Mouse (Mus musculus): Measurements from ENCODE around the gene Lrrc9. TPM values are rescaled to one million over a fixed set of nuclear protein-coding genes. Genes with fewer than 3 reads are reported as not detected.

Lrrc9 gene
- polyA plus RNA-seq, 1 experiment from 2014 or later = 2.7 TPM

DNA sequence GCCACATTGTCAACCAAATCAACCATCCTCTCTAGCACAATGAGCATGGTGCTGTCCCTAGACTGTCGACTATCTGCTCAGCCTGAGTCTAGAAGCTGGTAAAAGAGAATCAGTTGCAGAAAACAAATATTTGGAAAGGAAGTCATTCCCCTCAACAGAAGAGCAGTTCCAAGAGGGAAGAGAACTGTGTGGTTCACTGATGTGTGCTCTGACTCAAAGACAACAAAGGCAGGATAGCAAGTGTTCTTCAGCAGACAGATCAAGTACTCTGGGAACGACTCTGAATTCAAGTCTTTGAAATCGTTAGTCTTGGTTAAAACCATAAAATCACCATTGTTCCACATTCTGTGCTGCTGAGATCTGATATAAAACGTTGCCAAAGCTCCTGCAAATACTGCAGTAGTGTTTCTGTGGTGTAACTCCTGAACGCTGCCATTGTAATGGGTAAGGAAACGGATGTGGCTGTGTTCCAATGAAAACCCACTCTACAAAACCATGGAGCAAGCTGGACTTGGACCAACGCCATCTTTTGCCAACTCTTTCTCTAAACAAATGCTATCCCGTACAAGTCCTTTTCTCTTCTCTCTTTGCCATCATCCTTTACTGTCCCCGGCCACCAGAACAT is 8.3 kb upstream of the Lrrc9 start:
- Histone ChIP-seq H3K9me3 (replicated peaks) (no peaks in the 10 kb centered on the region), H3K9ac (no peak overlapping the region), H3K27me3 (no peaks in the 10 kb centered on the region), H3K4me2 (replicated peaks) (no peak overlapping the region), H3K4me3 (no peak overlapping the region), H3K27ac (no peak overlapping the region), H3K4me1 (no peaks in the 10 kb centered on the region), H3K36me3 (no peaks in the 10 kb centered on the region)
- ATAC-seq (ENCODE audit: low FRiP score) = no peak
- WGBS = 63% methylated on average over 9 of the region's 9 CpGs

DNA sequence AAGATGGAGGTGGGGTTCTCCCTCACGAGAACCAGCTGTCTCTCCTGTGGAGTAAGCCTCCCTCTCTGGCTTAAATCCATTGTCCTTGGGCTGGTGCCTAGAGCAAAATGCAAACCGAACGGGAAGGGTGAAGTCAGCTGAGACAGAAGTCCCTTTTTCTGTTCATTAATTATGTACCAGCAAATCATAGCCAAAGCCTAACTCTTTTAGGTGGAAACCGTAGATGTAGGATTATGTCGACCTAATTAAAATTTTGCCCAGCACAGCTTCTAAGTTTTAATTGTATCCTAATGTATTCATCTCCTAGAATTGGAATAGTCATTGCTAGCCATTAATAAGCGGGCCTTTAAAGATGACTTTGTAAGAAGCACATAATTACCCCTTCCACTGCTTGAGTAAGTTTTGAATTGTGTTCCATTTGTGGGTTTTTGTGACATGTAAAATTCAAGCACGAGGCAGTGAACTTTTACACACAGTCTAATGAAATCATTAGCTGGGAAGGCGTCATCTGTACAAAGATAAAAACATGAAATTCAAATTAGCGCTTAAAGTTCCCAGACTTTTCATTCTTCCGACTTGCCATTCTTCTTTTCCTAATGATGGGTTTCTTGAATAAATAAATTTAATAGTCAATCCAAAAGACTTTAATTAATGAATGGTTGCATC is 3.9 kb upstream of the Lrrc9 start:
- H3K27me3 ChIP-seq = no peaks in the 10 kb centered on the region
- no peak overlapping the region for H3K4me2 ChIP-seq (replicated peaks)
- peak overlapping the region; percentile 40; the same call in 1 of the 2 replicates for H3K27ac ChIP-seq
- H3K36me3 ChIP-seq = no peaks in the 10 kb centered on the region
- H3K9ac ChIP-seq = no peak overlapping the region
- 62% methylated on average over 10 of the region's 10 CpGs for WGBS
- peaks cover 12% of the 10 kb centered on the region for H3K4me1 ChIP-seq
- H3K9me3 ChIP-seq (replicated peaks) = no peaks in the 10 kb centered on the region
- ATAC-seq (ENCODE audit: low FRiP score) = no peak
- H3K4me3 ChIP-seq = no peak overlapping the region

DNA sequence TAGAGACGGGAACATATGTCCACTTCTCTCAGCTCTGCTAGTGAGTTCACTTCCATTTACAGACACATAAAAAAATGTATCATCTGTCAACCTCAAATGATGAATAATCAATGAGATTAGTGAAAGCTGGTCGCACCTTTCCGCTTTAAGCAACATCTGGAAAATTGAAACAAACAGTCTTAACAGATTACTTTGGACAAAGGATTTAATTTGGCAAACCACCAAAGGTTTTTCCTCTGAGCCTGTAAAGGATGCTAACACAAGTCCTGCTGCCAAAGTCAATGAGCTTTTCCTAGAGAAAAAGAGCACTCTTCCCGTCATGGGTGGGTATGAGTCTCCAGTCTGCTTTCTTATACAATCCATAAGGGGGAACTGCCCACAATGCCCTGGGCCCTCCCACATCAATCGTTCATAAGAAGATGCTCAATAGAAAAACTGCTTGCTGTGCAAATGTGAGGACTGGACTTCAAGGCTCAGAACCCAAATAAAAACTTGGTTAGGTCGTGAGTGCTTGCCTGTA is 2.6 kb upstream of the Lrrc9 start:
- Histone ChIP-seq H3K27ac (no peak overlapping the region), H3K27me3 (no peaks in the 10 kb centered on the region), H3K9me3 (replicated peaks) (no peaks in the 10 kb centered on the region), H3K4me1 (peaks cover 12% of the 10 kb centered on the region), H3K4me3 (no peak overlapping the region), H3K4me2 (replicated peaks) (no peak overlapping the region), H3K9ac (no peak overlapping the region), H3K36me3 (no peaks in the 10 kb centered on the region)
- no peak for ATAC-seq (ENCODE audit: low FRiP score)
- 70% methylated on average over 6 of the region's 6 CpGs for WGBS

DNA sequence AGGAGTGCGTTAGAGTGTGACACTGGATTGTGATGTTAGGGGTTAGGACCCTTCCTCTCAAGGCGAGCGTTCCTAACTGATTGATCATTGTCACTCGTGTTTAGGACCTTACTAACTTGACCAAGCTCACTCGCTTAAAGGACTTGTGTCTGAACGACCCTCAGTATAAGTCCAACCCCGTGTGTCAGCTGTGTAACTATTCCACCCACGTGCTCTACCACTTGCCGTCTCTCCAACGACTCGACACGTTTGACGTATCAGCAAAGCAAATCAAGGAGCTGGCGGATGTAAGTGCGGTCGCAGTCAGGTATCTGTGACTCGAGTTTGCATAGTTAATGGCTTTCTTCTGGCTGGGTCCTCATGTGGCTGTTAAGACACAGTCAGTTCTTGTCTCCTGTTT is 12.3 kb downstream of the Lrrc9 start:
- Histone ChIP-seq H3K4me2 (replicated peaks) (no peak overlapping the region), H3K27me3 (no peaks in the 10 kb centered on the region), H3K9me3 (replicated peaks) (no peaks in the 10 kb centered on the region), H3K27ac (no peak overlapping the region), H3K4me1 (no peaks in the 10 kb centered on the region), H3K9ac (no peak overlapping the region), H3K36me3 (no peaks in the 10 kb centered on the region), H3K4me3 (no peak overlapping the region)
- WGBS = 79% methylated on average over 17 of the region's 17 CpGs
- ATAC-seq (ENCODE audit: low FRiP score) = no peak

DNA sequence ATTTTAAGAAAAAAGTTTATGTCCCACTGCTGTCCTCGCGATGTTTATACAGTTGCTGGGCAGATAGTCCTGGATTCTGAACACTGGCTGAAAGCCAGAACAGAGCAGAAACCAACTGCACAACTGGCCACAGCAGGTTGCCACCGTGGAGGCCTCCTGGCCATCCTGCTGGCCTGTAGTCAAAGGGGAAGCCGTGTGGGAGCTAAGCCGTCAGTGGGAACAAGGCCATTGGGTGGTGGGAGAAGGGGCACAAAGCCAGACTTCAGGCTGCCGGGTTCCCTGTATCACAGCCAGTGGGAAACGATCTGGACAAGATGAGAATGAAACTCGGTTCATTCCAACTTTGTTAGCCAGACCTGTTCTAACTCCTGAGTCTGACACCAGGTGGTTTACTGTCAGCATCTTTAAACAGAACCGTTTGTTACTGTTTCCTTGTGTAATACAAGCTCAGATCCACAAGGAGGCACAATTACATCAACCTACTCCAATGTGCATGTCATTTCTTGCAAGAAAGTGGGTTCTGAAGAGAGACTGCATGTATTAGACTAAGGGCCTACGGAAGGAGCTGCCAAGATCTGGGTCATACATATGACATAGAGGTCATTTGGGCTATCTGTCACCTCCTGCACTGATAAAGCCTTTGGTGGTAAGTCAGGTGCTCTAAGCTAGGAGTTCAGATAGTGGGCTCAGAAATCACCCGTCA is 19.7 kb downstream of the Lrrc9 start:
- no peaks in the 10 kb centered on the region for H3K4me1 ChIP-seq
- 53% methylated on average over 11 of the region's 11 CpGs for WGBS
- peak; percentile 35; the same call in 1 of the 2 replicates for ATAC-seq (ENCODE audit: low FRiP score)
- peaks cover 2% of the 10 kb centered on the region; the same call in 1 of the 2 replicates for H3K27me3 ChIP-seq
- H3K4me2 ChIP-seq (replicated peaks) = 0 out of 2 replicates have a peak overlapping the region, but pooled peaks have one; percentile 21
- H3K9me3 ChIP-seq (replicated peaks) = no peaks in the 10 kb centered on the region
- H3K9ac ChIP-seq = no peak overlapping the region
- no peaks in the 10 kb centered on the region for H3K36me3 ChIP-seq
- H3K27ac ChIP-seq = no peak overlapping the region
- no peak overlapping the region for H3K4me3 ChIP-seq

DNA sequence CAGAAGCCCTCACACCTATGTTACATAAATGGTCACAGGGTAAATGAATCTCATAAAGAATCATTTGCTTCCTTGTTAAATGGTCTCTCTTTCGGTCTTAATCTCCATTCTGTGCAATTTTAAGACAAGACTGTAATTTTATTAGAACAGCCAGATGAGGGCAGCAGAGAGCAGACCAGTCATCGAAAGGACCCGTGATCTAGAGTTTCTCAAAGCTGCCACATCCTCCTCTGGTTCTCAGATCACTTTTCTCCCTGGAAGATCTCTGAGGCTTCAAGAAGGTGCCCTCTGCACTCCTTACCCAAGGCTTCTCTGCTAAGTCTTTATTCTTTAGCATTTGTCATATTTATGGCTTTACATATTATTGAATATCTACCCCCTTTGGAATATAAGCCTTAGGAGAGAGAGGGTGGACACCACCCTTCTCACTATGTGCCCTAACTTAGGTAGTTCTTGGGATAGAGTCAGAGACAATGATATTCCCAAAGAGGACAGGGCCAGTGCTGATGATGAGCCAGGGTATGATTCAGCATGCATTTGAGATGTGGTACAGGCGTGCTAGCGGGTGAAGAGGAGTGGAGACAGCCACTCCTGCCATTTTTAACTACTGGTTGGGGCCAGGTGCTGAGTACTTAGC is 20.3 kb downstream of the Lrrc9 start:
- 45% methylated on average over 5 of the region's 5 CpGs for WGBS
- H3K27me3 ChIP-seq = peaks cover 2% of the 10 kb centered on the region; the same call in 1 of the 2 replicates
- H3K4me3 ChIP-seq = no peak overlapping the region
- H3K9me3 ChIP-seq (replicated peaks) = no peaks in the 10 kb centered on the region
- H3K36me3 ChIP-seq = no peaks in the 10 kb centered on the region
- no peaks in the 10 kb centered on the region for H3K4me1 ChIP-seq
- no peak overlapping the region for H3K27ac ChIP-seq
- ATAC-seq (ENCODE audit: low FRiP score) = no peak
- 0 out of 2 replicates have a peak overlapping the region, but pooled peaks have one; percentile 21 for H3K4me2 ChIP-seq (replicated peaks)
- H3K9ac ChIP-seq = no peak overlapping the region

DNA sequence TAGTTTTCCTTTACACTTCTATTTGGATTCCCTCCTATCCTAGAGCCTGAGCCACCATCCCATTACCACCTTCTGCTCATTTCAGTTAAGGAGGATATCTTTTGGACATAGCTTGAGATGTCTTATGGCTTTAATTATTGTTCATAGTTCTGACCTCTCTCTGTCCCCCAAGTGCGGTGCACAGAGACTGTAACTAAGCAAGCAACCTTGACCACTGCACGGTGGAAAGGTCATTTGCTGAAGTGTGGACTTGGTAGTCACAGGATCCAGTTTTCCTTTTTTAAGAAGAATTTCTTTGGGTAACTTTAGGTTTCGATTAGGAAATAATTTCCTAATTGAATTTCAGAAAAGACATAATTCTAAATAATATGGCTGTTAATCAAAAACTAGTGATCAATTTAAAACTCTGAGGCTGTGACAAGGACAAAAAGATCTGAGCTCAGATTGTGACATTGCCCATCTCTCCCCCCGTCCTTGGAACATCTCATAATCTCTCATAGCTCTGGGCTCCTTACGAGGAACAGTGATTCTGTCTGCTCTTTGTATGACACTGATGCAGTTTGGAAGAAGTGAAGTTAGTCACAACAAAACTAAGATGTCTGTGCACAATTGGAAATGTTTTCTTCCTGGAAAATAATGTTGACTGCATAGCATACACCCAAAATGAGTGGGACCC is 24.3 kb downstream of the Lrrc9 start:
- H3K4me1 ChIP-seq = no peaks in the 10 kb centered on the region
- ATAC-seq (ENCODE audit: low FRiP score) = no peak
- 88% methylated on average over 5 of the region's 5 CpGs for WGBS
- H3K9ac ChIP-seq = no peak overlapping the region
- H3K27ac ChIP-seq = no peak overlapping the region
- no peaks in the 10 kb centered on the region for H3K9me3 ChIP-seq (replicated peaks)
- no peak overlapping the region for H3K4me3 ChIP-seq
- peaks cover 2% of the 10 kb centered on the region; the same call in 1 of the 2 replicates for H3K27me3 ChIP-seq
- H3K4me2 ChIP-seq (replicated peaks) = no peak overlapping the region
- H3K36me3 ChIP-seq = no peaks in the 10 kb centered on the region

DNA sequence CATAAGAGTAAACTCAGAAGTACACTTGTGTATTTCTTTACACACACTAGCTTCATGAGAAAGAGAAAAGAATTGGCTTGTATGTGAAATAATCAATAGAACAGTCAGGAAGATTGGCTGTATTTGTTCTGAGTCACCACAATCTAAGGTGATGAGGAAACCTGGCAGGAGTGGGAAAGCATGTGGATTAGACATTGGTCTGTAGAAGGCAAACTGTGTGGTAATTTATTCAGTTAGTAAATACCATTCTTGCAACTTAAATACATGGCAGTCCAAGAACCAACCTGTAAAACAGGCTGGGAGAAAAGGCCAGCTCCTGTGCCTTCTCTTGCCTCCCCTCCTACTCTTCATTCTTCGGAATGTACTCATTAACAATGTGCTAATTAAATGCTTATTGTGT is 25.6 kb downstream of the Lrrc9 start:
- Histone ChIP-seq H3K4me1 (no peaks in the 10 kb centered on the region), H3K4me3 (no peak overlapping the region), H3K27me3 (no peaks in the 10 kb centered on the region), H3K9me3 (replicated peaks) (no peaks in the 10 kb centered on the region), H3K36me3 (no peaks in the 10 kb centered on the region), H3K4me2 (replicated peaks) (no peak overlapping the region), H3K9ac (no peak overlapping the region), H3K27ac (no peak overlapping the region)
- no peak for ATAC-seq (ENCODE audit: low FRiP score)
- WGBS = 79% methylated on average over 1 of the region's 1 CpGs

DNA sequence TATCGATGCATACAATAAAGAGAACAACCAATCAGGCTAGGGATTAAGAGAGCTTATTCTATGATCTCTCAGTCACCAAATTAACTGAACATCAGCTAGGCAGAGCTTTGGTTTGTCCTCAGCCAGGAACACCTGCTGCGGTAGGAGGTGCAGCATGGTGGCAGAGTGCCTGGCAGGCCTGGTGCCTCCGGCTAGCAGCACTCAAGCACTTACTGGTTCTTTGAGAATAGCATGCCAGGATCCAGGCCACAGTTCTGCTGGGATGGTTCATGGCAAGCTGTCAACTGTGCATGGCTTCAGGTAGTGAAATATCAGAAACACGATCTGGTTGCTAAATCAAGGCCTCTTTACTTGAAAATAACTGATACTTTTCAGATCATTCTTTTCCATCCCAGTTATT is 26.1 kb downstream of the Lrrc9 start:
- no peaks in the 10 kb centered on the region for H3K27me3 ChIP-seq
- no peak for ATAC-seq (ENCODE audit: low FRiP score)
- no peak overlapping the region for H3K9ac ChIP-seq
- no peaks in the 10 kb centered on the region for H3K9me3 ChIP-seq (replicated peaks)
- no peak overlapping the region for H3K27ac ChIP-seq
- H3K4me1 ChIP-seq = no peaks in the 10 kb centered on the region
- H3K4me3 ChIP-seq = no peak overlapping the region
- no peaks in the 10 kb centered on the region for H3K36me3 ChIP-seq
- H3K4me2 ChIP-seq (replicated peaks) = no peak overlapping the region
- 89% methylated on average over 4 of the region's 4 CpGs for WGBS

DNA sequence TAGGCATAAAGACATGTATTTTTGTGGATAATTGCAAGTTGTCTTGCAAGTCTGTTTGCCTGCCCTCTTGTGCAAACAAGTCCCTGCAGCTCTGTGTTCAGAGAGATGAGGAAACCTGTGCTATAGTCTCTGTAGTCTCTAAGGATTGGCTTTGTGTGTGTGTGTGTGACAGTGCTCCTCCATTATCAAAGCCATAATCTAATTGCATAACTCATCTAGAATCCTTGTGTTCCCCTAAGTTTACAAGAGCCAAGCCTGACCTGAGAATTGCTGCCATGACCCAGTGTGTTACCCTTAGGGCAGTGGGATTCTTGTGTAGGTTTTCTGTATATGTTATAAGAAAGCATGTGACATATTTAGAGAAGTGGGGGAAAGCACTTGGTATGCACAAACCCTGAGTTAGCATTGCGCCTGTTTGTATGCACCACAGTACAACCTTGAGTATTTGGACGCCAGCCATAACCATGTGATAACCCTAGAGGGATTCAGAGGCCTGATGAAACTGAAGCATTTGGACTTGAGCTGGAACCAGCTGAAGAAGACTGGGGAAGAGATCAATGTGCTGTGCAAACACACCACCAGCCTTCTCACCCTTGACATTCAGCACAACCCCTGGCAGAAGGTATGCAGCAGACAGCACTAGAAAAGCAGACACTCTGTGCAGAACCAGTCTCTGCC is 35.2 kb downstream of the Lrrc9 start:
- no peaks in the 10 kb centered on the region for H3K4me1 ChIP-seq
- H3K27me3 ChIP-seq = no peaks in the 10 kb centered on the region
- no peak for ATAC-seq (ENCODE audit: low FRiP score)
- no peaks in the 10 kb centered on the region for H3K9me3 ChIP-seq (replicated peaks)
- H3K4me3 ChIP-seq = no peak overlapping the region
- no peak overlapping the region for H3K9ac ChIP-seq
- H3K36me3 ChIP-seq = no peaks in the 10 kb centered on the region
- H3K27ac ChIP-seq = no peak overlapping the region
- WGBS = 87% methylated on average over 2 of the region's 2 CpGs
- no peak overlapping the region for H3K4me2 ChIP-seq (replicated peaks)

DNA sequence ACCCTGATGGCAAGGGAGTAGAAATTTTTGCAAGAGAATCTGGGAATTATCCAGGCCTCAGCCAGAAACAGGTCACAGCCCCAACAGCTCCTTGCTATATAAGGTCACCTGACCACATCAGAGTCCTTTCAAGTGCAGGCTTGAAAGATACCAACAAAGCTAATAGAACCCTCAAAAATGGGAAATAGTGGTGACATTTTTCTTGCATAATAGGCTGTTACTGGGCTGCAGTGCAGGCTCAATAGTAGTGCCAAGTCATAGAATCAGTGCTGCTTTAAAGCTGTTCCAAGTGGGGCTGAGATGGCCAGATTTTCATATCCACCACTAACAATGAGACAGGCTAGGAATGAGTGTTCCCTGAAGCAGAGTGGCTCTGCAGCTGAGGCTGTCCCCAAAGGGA is 40.6 kb downstream of the Lrrc9 start:
- H3K27ac ChIP-seq = no peak overlapping the region
- ATAC-seq (ENCODE audit: low FRiP score) = no peak
- H3K4me2 ChIP-seq (replicated peaks) = no peak overlapping the region
- no peaks in the 10 kb centered on the region for H3K36me3 ChIP-seq
- no peaks in the 10 kb centered on the region for H3K9me3 ChIP-seq (replicated peaks)
- no peak overlapping the region for H3K4me3 ChIP-seq
- H3K9ac ChIP-seq = no peak overlapping the region
- H3K4me1 ChIP-seq = no peaks in the 10 kb centered on the region
- H3K27me3 ChIP-seq = no peaks in the 10 kb centered on the region
